Comparison of ENCODE assay signal across 8 mouse cellular contexts in genomic region chr1:180813885-180814740, GRCm38 (mm10). TPM values are rescaled to one million over a fixed set of nuclear protein-coding genes. Genes with fewer than 3 reads are reported as not detected.
A peak's percentile ranks its signal among the peaks of the same experiment; 100 is the strongest.
DNase-seq lines count a peak whose midpoint lies in the region; ATAC-seq and TF ChIP-seq lines count a peak whose summit lies in the region.

TSS of gene H3f3a (minus strand) at chr1:180813943.

- peak within 1 kb of the TSS; percentile 99 for H3K4me3 ChIP-seq in bone marrow, adult 2 months (replicated peaks; ENCODE audit: control insufficient read depth, low read depth, low read length)
- peak within 1 kb of the TSS; percentile 96 for H3K4me3 ChIP-seq in forebrain, embryonic 10.5 days
- H3K4me3 ChIP-seq in heart, embryonic 16.5 days (ENCODE audit: low read length): peak within 1 kb of the TSS; percentile 95
- peak within 1 kb of the TSS; percentile 98 for H3K4me3 ChIP-seq in liver, embryonic 13.5 days (replicated peaks)

- H3K4me2 ChIP-seq in heart, embryonic 16.5 days (ENCODE audit: low read depth, low read length): peak within 1 kb of the TSS; percentile 75
- peak within 1 kb of the TSS; percentile 90 for H3K4me2 ChIP-seq in liver, embryonic 13.5 days

- peak; percentile 77 for ATAC-seq in heart, embryonic 16.5 days (replicated peaks; ENCODE audit: extremely low read depth, insufficient read depth, low FRiP score)
- ATAC-seq in liver, embryonic 13.5 days (ENCODE audit: low read depth): peak; percentile 68

- H3K27ac ChIP-seq in bone marrow, adult 2 months (ENCODE audit: control insufficient read depth, insufficient read depth, low read depth, low read length, poor library complexity): peak within 1 kb of the TSS; percentile 100
- peak within 1 kb of the TSS; percentile 98 for H3K27ac ChIP-seq in forebrain, embryonic 10.5 days
- H3K27ac ChIP-seq in heart, embryonic 16.5 days (ENCODE audit: low read length): peak within 1 kb of the TSS; percentile 99
- peak within 1 kb of the TSS; percentile 100 for H3K27ac ChIP-seq in liver, embryonic 13.5 days

- 2% methylated on average over 59 of the region's 69 CpGs for WGBS in bone marrow, adult 2 months
- WGBS in forebrain, embryonic 10.5 days: 1% methylated on average over 69 of the region's 69 CpGs
- 2% methylated on average over 52 of the region's 69 CpGs for WGBS in heart, embryonic 16.5 days
- WGBS in liver, embryonic 13.5 days (ENCODE audit: insufficient replicate concordance): 3% methylated on average over 63 of the region's 69 CpGs

- H3K27me3 ChIP-seq in forebrain, embryonic 10.5 days (ENCODE audit: poor library complexity, severe bottlenecking): no peaks in the 10 kb centered on the region
- no peaks in the 10 kb centered on the region for H3K27me3 ChIP-seq in heart, embryonic 16.5 days (ENCODE audit: control insufficient read depth, insufficient read depth, low read length)
- no peaks in the 10 kb centered on the region for H3K27me3 ChIP-seq in liver, embryonic 13.5 days

- H3K4me1 ChIP-seq in bone marrow, adult 2 months (ENCODE audit: control insufficient read depth, insufficient read depth, low read length): peaks cover 2% of the 10 kb centered on the region
- peaks cover 41% of the 10 kb centered on the region for H3K4me1 ChIP-seq in forebrain, embryonic 10.5 days
- peaks cover 17% of the 10 kb centered on the region for H3K4me1 ChIP-seq in heart, embryonic 16.5 days (ENCODE audit: control insufficient read depth, insufficient read depth, low read length)
- peaks cover 69% of the 10 kb centered on the region for H3K4me1 ChIP-seq in liver, embryonic 13.5 days (replicated peaks)

- no peak for TF ChIP-seq CTCF in bone marrow, adult 2 months (IDR thresholded peaks at IDR 0.05; ENCODE audit: control insufficient read depth, insufficient read depth, low read length)

- peak; percentile 56; the same call in 1 of the 2 replicates for TF ChIP-seq POLR2A in bone marrow, adult 2 months (IDR thresholded peaks at IDR 0.05; ENCODE audit: borderline replicate concordance, control insufficient read depth, low read depth, low read length)

- peaks cover 23% of the 10 kb centered on the region for H3K36me3 ChIP-seq in forebrain, embryonic 10.5 days (replicated peaks)
- peaks cover 7% of the 10 kb centered on the region for H3K36me3 ChIP-seq in heart, embryonic 16.5 days (ENCODE audit: control insufficient read depth, insufficient read depth)
- H3K36me3 ChIP-seq in liver, embryonic 13.5 days: peaks cover 22% of the 10 kb centered on the region

- H3K9me3 ChIP-seq in forebrain, embryonic 10.5 days: no peaks in the 10 kb centered on the region
- H3K9me3 ChIP-seq in heart, embryonic 16.5 days (replicated peaks; ENCODE audit: control insufficient read depth, low read length): no peaks in the 10 kb centered on the region
- H3K9me3 ChIP-seq in liver, embryonic 13.5 days (replicated peaks): no peaks in the 10 kb centered on the region

- peak; percentile 72 for DNase-seq in CD4-positive, CD25-positive, alpha-beta regulatory T cell, adult 2 months (ENCODE audit: low read depth, low spot score)
- DNase-seq in forebrain, embryonic 10.5 days (ENCODE audit: extremely low spot score, low spot score): no peak
- DNase-seq in kidney, postnatal 25 days: peak; percentile 89 to 93
- DNase-seq in liver, embryonic 13.5 days: peak; percentile 79
- DNase-seq in naive thymus-derived CD4-positive, alpha-beta T cell, adult 2 months (ENCODE audit: low read depth): peak; percentile 79
- peak; percentile 73 to 80 for DNase-seq in thymus, adult 18-20 months

- peak within 1 kb of the TSS; percentile 99 for H3K9ac ChIP-seq in heart, embryonic 16.5 days (ENCODE audit: low read length)
- peak within 1 kb of the TSS; percentile 100 for H3K9ac ChIP-seq in liver, embryonic 13.5 days

RNA-seq across cellular contexts. Expression of gene H3f3a, which starts in this region (rescaled TPM):
- polyA plus RNA-seq in bone marrow, adult 2 months (2011; ENCODE audit: insufficient read depth, insufficient read length, low replicate concordance, missing spikeins): 682 and 801 TPM in 2 replicates
- polyA plus RNA-seq in forebrain, embryonic 10.5 days (2016; fragmentation: Nextera tagmentation; extraction: Ambion mirVana): 2,460 and 2,659 TPM in 2 replicates
- 1,475 and 1,571 TPM in 2 replicates for polyA plus RNA-seq in heart, embryonic 16.5 days (2015; fragmentation: Nextera tagmentation; extraction: Ambion mirVana)
- polyA plus RNA-seq in liver, embryonic 13.5 days (2015; fragmentation: Nextera tagmentation; extraction: Ambion mirVana): 2,174 and 2,523 TPM in 2 replicates
